Mouse (Mus musculus): ENCODE data around the gene E330017A01Rik. TPM values are rescaled to one million over a fixed set of nuclear protein-coding genes. Genes with fewer than 3 reads are reported as not detected.

Gene E330017A01Rik
- total RNA-seq, 4 experiments from 2014 or later: not detected

- no peak for DNase-seq (ENCODE audit: low spot score in 2 of 2)
Observed at GRCm38 (mm10) chr16:58663021-58663420, 24.5 kb upstream of the E330017A01Rik start.

GRCm38 (mm10) chr16:58662287-58662791 is 23.8 kb upstream of the E330017A01Rik start:
- no peak for DNase-seq (ENCODE audit: low spot score in 2 of 2)

- DNase-seq (ENCODE audit: low spot score in 2 of 2): no peak
Observed at GRCm38 (mm10) chr16:58661826-58662225, 23.3 kb upstream of the E330017A01Rik start.

GRCm38 (mm10) chr16:58658668-58659067 is 20.1 kb upstream of the E330017A01Rik start:
- DNase-seq (ENCODE audit: low spot score in 2 of 2): no peak

- no peak for DNase-seq (ENCODE audit: low spot score in 2 of 2)
Observed at GRCm38 (mm10) chr16:58656526-58656925, 18.0 kb upstream of the E330017A01Rik start.

GRCm38 (mm10) chr16:58655751-58656150 is 17.2 kb upstream of the E330017A01Rik start:
- no peak for DNase-seq (ENCODE audit: low spot score in 2 of 2)

- no peak for DNase-seq (ENCODE audit: low spot score in 2 of 2)
Observed at GRCm38 (mm10) chr16:58649979-58650378, 11.4 kb upstream of the E330017A01Rik start.

- DNase-seq (ENCODE audit: low spot score in 2 of 2): no peak
Observed at GRCm38 (mm10) chr16:58638016-58638415, 523 bp downstream of the E330017A01Rik start.

GRCm38 (mm10) chr16:58637448-58637847 is 1.1 kb downstream of the E330017A01Rik start:
- no peak for DNase-seq (ENCODE audit: low spot score in 2 of 2)

- DNase-seq (ENCODE audit: low spot score in 2 of 2): no peak
Observed at GRCm38 (mm10) chr16:58635866-58636265, 2.7 kb downstream of the E330017A01Rik start.

GRCm38 (mm10) chr16:58629736-58630135 is 8.8 kb downstream of the E330017A01Rik start:
- no peak for DNase-seq (ENCODE audit: low spot score in 2 of 2)

GRCm38 (mm10) chr16:58628968-58629367 is 9.6 kb downstream of the E330017A01Rik start:
- DNase-seq (ENCODE audit: low spot score in 2 of 2): no peak

GRCm38 (mm10) chr16:58628336-58628680 is 10.2 kb downstream of the E330017A01Rik start:
- no peak for DNase-seq (ENCODE audit: low spot score in 2 of 2)

- DNase-seq (ENCODE audit: low spot score in 2 of 2): no peak
Observed at GRCm38 (mm10) chr16:58627597-58628335, 10.8 kb downstream of the E330017A01Rik start.

- no peak for DNase-seq (ENCODE audit: low spot score in 2 of 2)
Observed at GRCm38 (mm10) chr16:58623944-58624343, 14.6 kb downstream of the E330017A01Rik start.

- no peak for DNase-seq (ENCODE audit: low spot score in 2 of 2)
Observed at GRCm38 (mm10) chr16:58623114-58623513, 15.4 kb downstream of the E330017A01Rik start.

- no peak for DNase-seq (ENCODE audit: low spot score in 2 of 2)
Observed at GRCm38 (mm10) chr16:58622377-58622776, 16.2 kb downstream of the E330017A01Rik start.

GRCm38 (mm10) chr16:58617346-58617745 is 21.2 kb downstream of the E330017A01Rik start:
- no peak for DNase-seq (ENCODE audit: low spot score in 2 of 2)

- no peak for DNase-seq (ENCODE audit: low spot score in 2 of 2)
Observed at GRCm38 (mm10) chr16:58616878-58617277, 21.7 kb downstream of the E330017A01Rik start, which contains the start of gene Gm813. Gm813 (minus strand) TSS chr16:58616978.

- DNase-seq (ENCODE audit: low spot score in 2 of 2): no peak
Observed at GRCm38 (mm10) chr16:58612969-58613368, 25.6 kb downstream of the E330017A01Rik start.

GRCm38 (mm10) chr16:58607101-58607500 is 31.4 kb downstream of the E330017A01Rik start:
- no peak for DNase-seq (ENCODE audit: low spot score in 2 of 2)

- DNase-seq (ENCODE audit: low spot score in 2 of 2): no peak
Observed at GRCm38 (mm10) chr16:58604680-58605079, 33.9 kb downstream of the E330017A01Rik start.

GRCm38 (mm10) chr16:58603831-58604230 is 34.7 kb downstream of the E330017A01Rik start:
- no peak for DNase-seq (ENCODE audit: low spot score in 2 of 2)

Data from gastrocnemius, adult 8-10 months (tissue).